Mouse (Mus musculus) small intestine, adult 2 months (tissue): ENCODE data around the gene Trap1.

Experiments
- CTCF ChIP-seq: fragments of 200-500 bp; IDR thresholded peaks from 2 replicates; pipeline ENCODE4 v1.5.1; 2012; ENCODE audit warnings: low read depth, mild to moderate bottlenecking, control low read depth, inconsistent platforms, low read length, moderate library complexity, mixed read lengths; ENCODE audit not compliant: insufficient replicate concordance, insufficient read length; ENCODE audit errors: extremely low read depth
- POLR2A ChIP-seq: fragments of 200-500 bp; IDR thresholded peaks from 2 replicates; pipeline ENCODE4 v1.6.1; 2012; ENCODE audit warnings: low read depth, mild to moderate bottlenecking, control low read depth, inconsistent platforms, low read length, moderate library complexity

DNA sequence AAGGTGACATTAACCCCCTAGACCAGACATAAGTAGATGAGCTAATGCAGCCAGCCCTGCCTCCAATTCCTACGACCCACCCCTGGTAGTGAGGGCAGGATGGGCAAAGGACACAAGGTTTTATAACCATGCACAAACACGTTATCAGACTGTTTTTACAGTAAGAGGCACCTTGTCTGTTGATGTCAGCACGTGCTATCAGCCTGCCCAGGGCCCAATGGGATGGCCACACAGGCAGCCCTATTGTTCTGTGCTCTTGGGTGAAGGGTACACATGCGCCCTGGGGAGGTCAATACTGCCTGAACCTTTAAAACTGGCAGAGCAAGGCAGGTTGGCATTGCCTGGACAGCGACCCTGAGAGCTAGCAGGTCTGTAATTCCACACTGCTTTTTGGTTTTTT lies 40.8 kb downstream of the Trap1 start, which contains the start of gene Dnase1:
- TF ChIP-seq CTCF: no peak
- no peak for TF ChIP-seq POLR2A
